Mouse (Mus musculus): ENCODE data around the gene Inpp1. TPM values are rescaled to one million over a fixed set of nuclear protein-coding genes. Genes with fewer than 3 reads are reported as not detected.

Gene Inpp1
- polyA plus RNA-seq, 1 experiment = 3.6 TPM

GRCm38 (mm10) chr1:52793692-52794091 is 23.8 kb downstream of the Inpp1 start:
- TF ChIP-seq REST (IDR thresholded peaks at IDR 0.05; ENCODE audit: insufficient read depth, insufficient read length) = no peak
- no peak for TF ChIP-seq USF1 (IDR thresholded peaks at IDR 0.05; ENCODE audit: low read depth)
- no peak for TF ChIP-seq MYOG (IDR thresholded peaks at IDR 0.05; ENCODE audit: control insufficient read depth in 1 of 3, insufficient read depth in 1 of 3, insufficient read length in 2 of 3, low read depth in 2 of 3)
- no peak for TF ChIP-seq POLR2A (IDR thresholded peaks at IDR 0.05; ENCODE audit: insufficient read length, low read depth)
- TF ChIP-seq TCF3 (IDR thresholded peaks at IDR 0.05; ENCODE audit: insufficient read length, low read depth) = no peak
- TF ChIP-seq E2F4 (IDR thresholded peaks at IDR 0.05; ENCODE audit: insufficient read depth) = no peak
- TF ChIP-seq SRF (IDR thresholded peaks at IDR 0.05; ENCODE audit: control insufficient read depth, insufficient read length, low read depth) = no peak
- no peak for TF ChIP-seq MAX (IDR thresholded peaks at IDR 0.05; ENCODE audit: low read depth)
- no peak for TF ChIP-seq TCF12 (IDR thresholded peaks at IDR 0.05; ENCODE audit: insufficient read depth, poor library complexity, severe bottlenecking)
- H3K36me3 ChIP-seq (ENCODE audit: control insufficient read depth, insufficient read depth) = peaks cover 4% of the 10 kb centered on the region

GRCm38 (mm10) chr1:52792701-52793100 is 24.8 kb downstream of the Inpp1 start:
- Histone ChIP-seq H3K4me3 (no peak overlapping the region), H3K79me2 (ENCODE audit: control insufficient read depth, insufficient read depth) (no peaks in the 10 kb centered on the region), H3K4me2 (ENCODE audit: low read depth) (no peak overlapping the region), H3K36me3 (ENCODE audit: control insufficient read depth, insufficient read depth) (peaks cover 4% of the 10 kb centered on the region), H3K27me3 (ENCODE audit: control insufficient read depth, insufficient read depth, insufficient read length) (no peaks in the 10 kb centered on the region), H3ac (ENCODE audit: control insufficient read depth, insufficient read length) (no peak overlapping the region)
- no peak for TF ChIP-seq SRF (IDR thresholded peaks at IDR 0.05; ENCODE audit: control insufficient read depth, insufficient read length, low read depth)
- no peak for TF ChIP-seq MAX (IDR thresholded peaks at IDR 0.05; ENCODE audit: low read depth)
- no peak for TF ChIP-seq MYOD1 (IDR thresholded peaks at IDR 0.05; ENCODE audit: control insufficient read depth in 1 of 3, insufficient read length in 2 of 3, low read depth in 2 of 3)
- no peak for TF ChIP-seq USF1 (IDR thresholded peaks at IDR 0.05; ENCODE audit: low read depth)
- TF ChIP-seq MYOG (IDR thresholded peaks at IDR 0.05; ENCODE audit: control insufficient read depth in 1 of 3, insufficient read depth in 1 of 3, insufficient read length in 2 of 3, low read depth in 2 of 3) = no peak
- no peak for TF ChIP-seq CEBPB (IDR thresholded peaks at IDR 0.05; ENCODE audit: insufficient read depth, poor library complexity, severe bottlenecking)
- TF ChIP-seq POLR2A (IDR thresholded peaks at IDR 0.05; ENCODE audit: insufficient read length, low read depth) = no peak
- TF ChIP-seq TCF3 (IDR thresholded peaks at IDR 0.05; ENCODE audit: insufficient read length, low read depth) = no peak
- no peak for TF ChIP-seq POLR2AphosphoS2 (IDR thresholded peaks at IDR 0.05; ENCODE audit: insufficient read length, low read depth)

More at GRCm38 (mm10) chr1:52793692-52794091, 23.8 kb downstream of the Inpp1 start:
- no peak overlapping the region for H3ac ChIP-seq (ENCODE audit: control insufficient read depth, insufficient read length)
- H3K4me3 ChIP-seq = no peak overlapping the region
- H3K79me2 ChIP-seq (ENCODE audit: control insufficient read depth, insufficient read depth) = no peaks in the 10 kb centered on the region
- H3K27me3 ChIP-seq (ENCODE audit: control insufficient read depth, insufficient read depth, insufficient read length) = no peaks in the 10 kb centered on the region
- H3K4me2 ChIP-seq (ENCODE audit: low read depth) = no peak overlapping the region

GRCm38 (mm10) chr1:52787254-52787653 is 30.2 kb downstream of the Inpp1 start:
- no peaks in the 10 kb centered on the region for H3K27me3 ChIP-seq (ENCODE audit: control insufficient read depth, insufficient read depth, insufficient read length)
- no peak overlapping the region for H3K4me2 ChIP-seq (ENCODE audit: low read depth)
- H3ac ChIP-seq (ENCODE audit: control insufficient read depth, insufficient read length) = no peak overlapping the region
- TF ChIP-seq MYOD1 (IDR thresholded peaks at IDR 0.05; ENCODE audit: control insufficient read depth in 1 of 3, insufficient read length in 2 of 3, low read depth in 2 of 3) (peak in 2 of 3 experiments; percentile 50 to 75), MYOG (IDR thresholded peaks at IDR 0.05; ENCODE audit: control insufficient read depth in 1 of 3, insufficient read depth in 1 of 3, insufficient read length in 2 of 3, low read depth in 2 of 3) (no peak), POLR2A (IDR thresholded peaks at IDR 0.05; ENCODE audit: insufficient read length, low read depth) (no peak)
- no peak overlapping the region for H3K4me3 ChIP-seq
- H3K36me3 ChIP-seq (ENCODE audit: control insufficient read depth, insufficient read depth) = peaks cover 4% of the 10 kb centered on the region
- no peaks in the 10 kb centered on the region for H3K79me2 ChIP-seq (ENCODE audit: control insufficient read depth, insufficient read depth)

GRCm38 (mm10) chr1:52765176-52766111 is 52.0 kb downstream of the Inpp1 start:
- Histone ChIP-seq H3K36me3 (ENCODE audit: control insufficient read depth, insufficient read depth) (no peaks in the 10 kb centered on the region), H3K4me3 (no peak overlapping the region), H3ac (ENCODE audit: control insufficient read depth, insufficient read length) (no peak overlapping the region), H3K79me2 (ENCODE audit: control insufficient read depth, insufficient read depth) (no peaks in the 10 kb centered on the region), H3K27me3 (ENCODE audit: control insufficient read depth, insufficient read depth, insufficient read length) (no peaks in the 10 kb centered on the region), H3K4me2 (ENCODE audit: low read depth) (no peak overlapping the region)
- TF ChIP-seq REST (IDR thresholded peaks at IDR 0.05; ENCODE audit: insufficient read depth, insufficient read length) = no peak
- TF ChIP-seq CEBPB (IDR thresholded peaks at IDR 0.05; ENCODE audit: insufficient read depth, poor library complexity, severe bottlenecking) = no peak
- TF ChIP-seq POLR2AphosphoS2 (IDR thresholded peaks at IDR 0.05; ENCODE audit: insufficient read length, low read depth) = no peak
- no peak for TF ChIP-seq MYOD1 (IDR thresholded peaks at IDR 0.05; ENCODE audit: control insufficient read depth in 1 of 3, insufficient read length in 2 of 3, low read depth in 2 of 3)
- no peak for TF ChIP-seq E2F4 (IDR thresholded peaks at IDR 0.05; ENCODE audit: insufficient read depth)
- no peak for TF ChIP-seq MYOG (IDR thresholded peaks at IDR 0.05; ENCODE audit: control insufficient read depth in 1 of 3, insufficient read depth in 1 of 3, insufficient read length in 2 of 3, low read depth in 2 of 3)
- TF ChIP-seq USF1 (IDR thresholded peaks at IDR 0.05; ENCODE audit: low read depth) = no peak
- TF ChIP-seq TCF12 (IDR thresholded peaks at IDR 0.05; ENCODE audit: insufficient read depth, poor library complexity, severe bottlenecking) = no peak
- TF ChIP-seq TCF3 (IDR thresholded peaks at IDR 0.05; ENCODE audit: insufficient read length, low read depth) = no peak
- TF ChIP-seq POLR2A (IDR thresholded peaks at IDR 0.05; ENCODE audit: insufficient read length, low read depth) = no peak
- no peak for TF ChIP-seq MAX (IDR thresholded peaks at IDR 0.05; ENCODE audit: low read depth)
- no peak for TF ChIP-seq SRF (IDR thresholded peaks at IDR 0.05; ENCODE audit: control insufficient read depth, insufficient read length, low read depth)
